Mouse (Mus musculus) myocyte (in vitro differentiated cells): ENCODE measurements around the gene Rab22a.
"Not testable (repeated sequence)": the region's sequence is repeated elsewhere in the genome, so short reads cannot be mapped to it uniquely, and the experiment has no call there.

ENCODE experiments used
- MYOG ChIP-seq, 3 experiments: IDR thresholded peaks; one replicate each; pipeline ENCODE4 v1.6.1; 2011; ENCODE audit warnings: control low read depth in 2 of 3, low read depth in 2 of 3, mild to moderate bottlenecking in 2 of 3; ENCODE audit not compliant: insufficient read length in 2 of 3, control insufficient read depth in 1 of 3, insufficient read depth in 1 of 3
- POLR2A ChIP-seq: IDR thresholded peaks from one replicate; pipeline ENCODE4 v1.6.1; 2011; ENCODE audit warnings: low read depth, mild to moderate bottlenecking, control low read depth, moderate library complexity; ENCODE audit not compliant: insufficient read length
- TCF12 ChIP-seq: IDR thresholded peaks from one replicate; pipeline ENCODE4 v1.6.1; 2011; ENCODE audit warnings: mild to moderate bottlenecking, control low read depth; ENCODE audit not compliant: poor library complexity, insufficient read depth, severe bottlenecking

GRCm38 (mm10) chr2:173707626-173708025, 48.1 kb downstream of the Rab22a start:
- TF ChIP-seq POLR2A; MYOG (IDR thresholded peaks at IDR 0.05; ENCODE audit: control insufficient read depth in 1 of 3, insufficient read depth in 1 of 3, insufficient read length in 2 of 3, low read depth in 2 of 3); TCF12: not testable (repeated sequence)
